Mouse (Mus musculus) small intestine, adult 2 months (tissue): ENCODE measurements around the gene Porcn.

Experiments
- CTCF ChIP-seq: fragments of 200-500 bp; IDR thresholded peaks from 2 replicates; pipeline ENCODE4 v1.5.1; 2012; ENCODE audit warnings: low read depth, mild to moderate bottlenecking, control low read depth, inconsistent platforms, low read length, moderate library complexity, mixed read lengths; ENCODE audit not compliant: insufficient replicate concordance, insufficient read length; ENCODE audit errors: extremely low read depth
- POLR2A ChIP-seq: fragments of 200-500 bp; IDR thresholded peaks from 2 replicates; pipeline ENCODE4 v1.6.1; 2012; ENCODE audit warnings: low read depth, mild to moderate bottlenecking, control low read depth, inconsistent platforms, low read length, moderate library complexity

- no peak for TF ChIP-seq CTCF
- no peak for TF ChIP-seq POLR2A
Observed at GRCm38 (mm10) chrX:8255807-8256206, 49.5 kb upstream of the Porcn start.
